Mouse (Mus musculus) myocyte (in vitro differentiated cells): ENCODE measurements at regions not wholly inside any gene's neighbourhood (a gene's known extent, or its start where the extent isn't known, plus 50 kb on each side); places are given as distances from the start of the nearest gene placed in this dataset.

Experiments
- H3K27me3 ChIP-seq: one replicate; pipeline ENCODE4 v1.6.1; 2011; ENCODE audit not compliant: control insufficient read depth, insufficient read depth, insufficient read length
- H3K36me3 ChIP-seq: one replicate; pipeline ENCODE4 v1.6.1; 2011; ENCODE audit not compliant: control insufficient read depth, insufficient read depth
- H3K4me2 ChIP-seq: one replicate; pipeline ENCODE4 v1.6.1; 2011; ENCODE audit warnings: low read depth, control low read depth
- H3K4me3 ChIP-seq: one replicate; pipeline ENCODE4 v1.5.1; 2011; ENCODE audit warnings: mild to moderate bottlenecking, control low read depth, moderate library complexity
- H3K79me2 ChIP-seq: one replicate; pipeline ENCODE4 v1.6.1; 2011; ENCODE audit not compliant: control insufficient read depth, insufficient read depth
- H3ac ChIP-seq: one replicate; pipeline ENCODE4 v1.6.1; 2011; ENCODE audit not compliant: control insufficient read depth, insufficient read length
- CEBPB ChIP-seq: IDR thresholded peaks from 2 replicates; pipeline ENCODE4 v1.6.1; 2011; ENCODE audit warnings: mild to moderate bottlenecking, moderate library complexity; ENCODE audit not compliant: poor library complexity, insufficient read depth, severe bottlenecking
- E2F4 ChIP-seq: IDR thresholded peaks from one replicate; pipeline ENCODE4 v1.6.1; 2011; ENCODE audit warnings: mild to moderate bottlenecking, control low read depth, moderate library complexity; ENCODE audit not compliant: insufficient read depth
- MAX ChIP-seq: IDR thresholded peaks from one replicate; pipeline ENCODE4 v1.6.1; 2011; ENCODE audit warnings: low read depth, mild to moderate bottlenecking, control low read depth
- MYOD1 ChIP-seq, 3 experiments: IDR thresholded peaks; one replicate each; pipeline ENCODE4 v1.6.1; 2011; ENCODE audit warnings: control low read depth in 2 of 3, low read depth in 2 of 3, mild to moderate bottlenecking in 2 of 3, moderate library complexity in 1 of 3; ENCODE audit not compliant: insufficient read length in 2 of 3, control insufficient read depth in 1 of 3
- MYOG ChIP-seq, 3 experiments: IDR thresholded peaks; one replicate each; pipeline ENCODE4 v1.6.1; 2011; ENCODE audit warnings: control low read depth in 2 of 3, low read depth in 2 of 3, mild to moderate bottlenecking in 2 of 3; ENCODE audit not compliant: insufficient read length in 2 of 3, control insufficient read depth in 1 of 3, insufficient read depth in 1 of 3
- POLR2A ChIP-seq: IDR thresholded peaks from one replicate; pipeline ENCODE4 v1.6.1; 2011; ENCODE audit warnings: low read depth, mild to moderate bottlenecking, control low read depth, moderate library complexity; ENCODE audit not compliant: insufficient read length
- POLR2AphosphoS2 ChIP-seq: IDR thresholded peaks from one replicate; pipeline ENCODE4 v1.6.1; 2011; ENCODE audit warnings: low read depth, control low read depth; ENCODE audit not compliant: insufficient read length
- REST ChIP-seq: IDR thresholded peaks from one replicate; pipeline ENCODE4 v1.6.1; 2011; ENCODE audit warnings: mild to moderate bottlenecking, control low read depth, moderate library complexity; ENCODE audit not compliant: insufficient read depth, insufficient read length
- SRF ChIP-seq: IDR thresholded peaks from one replicate; pipeline ENCODE4 v1.6.1; 2011; ENCODE audit warnings: low read depth; ENCODE audit not compliant: control insufficient read depth, insufficient read length
- TCF12 ChIP-seq: IDR thresholded peaks from one replicate; pipeline ENCODE4 v1.6.1; 2011; ENCODE audit warnings: mild to moderate bottlenecking, control low read depth; ENCODE audit not compliant: poor library complexity, insufficient read depth, severe bottlenecking
- TCF3 ChIP-seq: IDR thresholded peaks from one replicate; pipeline ENCODE4 v1.6.1; 2011; ENCODE audit warnings: low read depth, control low read depth; ENCODE audit not compliant: insufficient read length
- USF1 ChIP-seq: IDR thresholded peaks from one replicate; pipeline ENCODE4 v1.6.1; 2011; ENCODE audit warnings: low read depth, mild to moderate bottlenecking, control low read depth, moderate library complexity

DNA sequence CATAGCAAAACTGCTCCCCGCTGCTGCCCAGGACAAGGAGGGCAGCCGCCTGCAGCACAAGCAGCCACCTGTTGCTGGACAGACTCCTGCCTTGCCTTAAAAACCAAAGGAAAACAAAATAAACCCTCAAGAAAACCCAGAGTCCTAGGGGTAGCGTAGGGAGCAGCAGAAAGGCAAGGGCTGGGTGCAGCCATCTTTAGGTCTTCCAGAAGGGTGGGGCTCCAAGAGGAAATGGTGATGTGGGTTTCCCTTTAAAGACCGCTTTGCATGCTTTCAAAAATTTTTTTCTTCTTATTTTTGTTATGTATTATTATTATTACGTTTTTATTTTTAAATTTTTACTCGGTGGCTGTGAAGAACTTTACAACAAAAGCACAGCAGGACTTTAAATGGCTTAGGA, 300.1 kb downstream of the Vrk1 start:
- Histone ChIP-seq H3K36me3 (no peaks in the 10 kb centered on the region), H3ac (no peak overlapping the region), H3K27me3 (no peaks in the 10 kb centered on the region), H3K4me2 (no peak overlapping the region), H3K79me2 (no peaks in the 10 kb centered on the region), H3K4me3 (no peak overlapping the region)
- no peak for TF ChIP-seq TCF3
- TF ChIP-seq USF1, result no peak
- TF ChIP-seq MAX, result no peak
- no peak for TF ChIP-seq E2F4

DNA sequence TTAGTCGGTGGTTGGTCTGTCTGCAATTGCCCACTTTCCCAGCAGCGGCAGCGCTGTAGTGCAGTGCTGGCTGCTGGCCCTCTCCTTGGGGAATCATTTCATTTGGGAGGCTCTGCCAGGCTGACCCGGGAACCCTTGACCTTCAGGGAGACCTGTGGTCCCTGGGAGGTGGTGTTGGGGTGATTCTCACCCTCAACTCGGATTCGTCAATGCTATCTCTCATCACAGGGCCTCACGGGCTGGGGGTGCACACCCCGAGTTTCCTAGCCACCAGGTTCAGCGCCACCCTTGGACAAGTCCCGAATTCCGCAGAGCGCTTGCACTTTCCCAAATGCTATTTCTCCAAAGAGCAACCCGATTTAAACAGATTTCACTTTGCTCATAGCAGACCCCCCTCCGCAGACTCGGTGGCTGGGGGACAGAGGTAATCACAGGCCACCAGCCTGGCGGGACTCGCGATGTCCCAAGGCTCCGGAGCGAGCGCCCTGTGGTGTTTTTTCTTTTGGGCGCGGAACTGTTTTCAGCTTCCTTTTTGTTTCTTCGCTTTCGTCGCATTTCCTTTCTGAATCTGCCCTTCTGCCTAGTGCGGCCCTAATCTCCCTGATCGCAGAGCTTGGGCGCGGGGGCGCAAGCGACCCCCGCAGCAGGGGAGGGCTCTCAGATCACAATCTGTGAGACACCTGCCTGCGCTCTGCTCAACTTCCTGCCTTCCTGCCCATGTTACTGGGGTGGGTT, 300.7 kb downstream of the Vrk1 start:
- H3ac ChIP-seq, result no peak overlapping the region
- no peaks in the 10 kb centered on the region for H3K27me3 ChIP-seq
- TF ChIP-seq POLR2AphosphoS2 (no peak), MYOD1 (IDR thresholded peaks at IDR 0.05; ENCODE audit: control insufficient read depth in 1 of 3, insufficient read length in 2 of 3, low read depth in 2 of 3) (no peak), TCF12 (no peak)
- no peaks in the 10 kb centered on the region for H3K79me2 ChIP-seq
- H3K36me3 ChIP-seq, result no peaks in the 10 kb centered on the region
- no peak overlapping the region for H3K4me3 ChIP-seq
- no peak overlapping the region for H3K4me2 ChIP-seq

DNA sequence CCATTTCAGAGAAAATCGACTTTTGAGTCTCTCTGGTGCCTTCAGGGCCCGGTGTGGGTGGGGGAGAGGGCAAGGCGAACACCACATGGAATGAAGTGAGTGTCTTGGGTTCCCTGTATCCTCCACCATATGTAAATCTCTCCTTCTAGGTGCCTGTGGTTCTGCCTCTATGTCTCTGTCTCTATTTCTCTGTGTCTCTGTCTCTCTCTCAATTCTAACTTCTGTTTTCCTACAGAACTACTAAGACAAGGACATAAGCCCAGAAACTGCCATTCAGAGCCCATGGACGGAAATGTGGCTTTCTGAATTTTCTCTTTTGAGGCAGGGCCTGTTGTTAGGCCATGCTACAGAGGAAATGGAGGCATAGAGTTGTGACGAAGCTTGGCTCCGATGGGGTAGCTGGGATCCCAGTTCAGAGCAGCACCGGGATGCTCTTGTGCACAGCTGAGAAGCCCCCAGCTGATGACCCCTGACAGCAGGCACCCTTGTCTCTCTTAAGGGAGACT, 301.3 kb downstream of the Vrk1 start:
- H3K4me2 ChIP-seq, result no peak overlapping the region
- no peak overlapping the region for H3K4me3 ChIP-seq
- TF ChIP-seq POLR2AphosphoS2 (no peak), TCF3 (no peak), POLR2A (no peak), SRF (no peak)
- no peaks in the 10 kb centered on the region for H3K79me2 ChIP-seq
- no peaks in the 10 kb centered on the region for H3K27me3 ChIP-seq
- H3ac ChIP-seq, result no peak overlapping the region
- H3K36me3 ChIP-seq, result no peaks in the 10 kb centered on the region

DNA sequence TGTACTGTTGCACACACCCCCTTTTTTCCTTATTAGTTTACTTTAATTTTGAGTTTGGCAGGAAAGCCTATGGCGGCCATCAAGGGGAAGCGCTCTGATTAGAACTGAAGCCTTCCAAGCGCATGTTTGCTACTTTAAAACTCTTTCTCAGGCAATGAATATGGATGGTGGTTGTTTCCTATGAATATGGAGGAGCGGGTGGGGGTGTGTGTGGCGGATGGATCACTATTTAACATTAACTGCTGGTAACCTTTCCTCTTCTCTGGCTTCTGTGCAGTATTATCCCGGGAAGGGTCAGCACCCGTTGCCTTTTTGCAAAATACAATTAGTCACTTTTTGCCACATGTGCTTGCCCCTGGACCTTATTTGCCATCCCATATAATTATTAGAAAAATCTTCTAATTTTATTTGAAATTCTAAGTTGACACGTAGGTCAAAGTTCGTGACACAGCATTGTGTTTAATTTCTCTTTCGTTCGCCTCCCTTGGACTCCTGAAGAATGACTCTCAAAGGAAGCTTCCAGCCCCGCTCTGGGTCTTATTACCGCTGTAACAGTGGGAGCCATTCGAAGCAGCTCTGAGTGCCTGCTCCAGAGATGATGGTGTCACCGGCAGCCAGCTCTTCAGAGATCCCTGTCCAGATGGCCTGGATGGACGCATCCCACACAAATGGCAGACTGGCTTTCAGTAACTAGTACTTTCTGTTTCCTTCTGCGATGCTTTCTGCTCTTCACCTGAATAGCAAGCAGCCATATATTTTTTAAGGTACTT, 302.0 kb downstream of the Vrk1 start:
- H3K36me3 ChIP-seq, result no peaks in the 10 kb centered on the region
- H3K4me2 ChIP-seq, result no peak overlapping the region
- H3K79me2 ChIP-seq, result no peaks in the 10 kb centered on the region
- H3K27me3 ChIP-seq, result no peaks in the 10 kb centered on the region
- H3ac ChIP-seq, result no peak overlapping the region
- no peak overlapping the region for H3K4me3 ChIP-seq
- TF ChIP-seq SRF (no peak), E2F4 (no peak), POLR2A (no peak), REST (no peak), CEBPB (no peak), USF1 (no peak), TCF3 (no peak), MYOG (IDR thresholded peaks at IDR 0.05; ENCODE audit: control insufficient read depth in 1 of 3, insufficient read depth in 1 of 3, insufficient read length in 2 of 3, low read depth in 2 of 3) (no peak), POLR2AphosphoS2 (no peak)

DNA sequence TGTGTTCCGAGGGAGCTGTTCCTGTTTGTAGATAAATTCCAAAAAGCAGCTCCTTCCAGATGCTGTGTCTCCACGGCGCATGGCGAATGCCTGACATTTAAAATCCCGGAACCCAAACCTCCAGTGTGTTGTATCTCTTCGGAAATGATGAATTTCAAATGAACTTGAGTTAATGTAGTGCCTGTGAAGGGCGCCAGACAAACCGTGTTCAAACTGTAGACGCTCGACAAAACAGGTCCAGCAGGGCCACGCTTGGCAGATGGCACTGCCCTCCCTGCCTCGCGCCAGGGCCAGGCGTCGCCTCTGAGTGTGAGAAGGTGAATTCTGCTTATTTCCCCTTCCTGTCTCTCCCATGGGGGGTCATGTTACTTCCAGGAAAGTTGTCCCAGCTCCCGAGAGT, 307.7 kb downstream of the Vrk1 start:
- no peak overlapping the region for H3K4me2 ChIP-seq
- H3K36me3 ChIP-seq, result no peaks in the 10 kb centered on the region
- no peaks in the 10 kb centered on the region for H3K27me3 ChIP-seq
- TF ChIP-seq MAX, result no peak
- no peak for TF ChIP-seq MYOG (IDR thresholded peaks at IDR 0.05; ENCODE audit: control insufficient read depth in 1 of 3, insufficient read depth in 1 of 3, insufficient read length in 2 of 3, low read depth in 2 of 3)
- TF ChIP-seq SRF, result no peak
- no peak for TF ChIP-seq TCF3
- TF ChIP-seq POLR2AphosphoS2, result no peak
- no peak for TF ChIP-seq TCF12
- TF ChIP-seq REST, result no peak
- no peak for TF ChIP-seq POLR2A
- TF ChIP-seq E2F4, result no peak
- no peak for TF ChIP-seq CEBPB
- no peak for TF ChIP-seq MYOD1 (IDR thresholded peaks at IDR 0.05; ENCODE audit: control insufficient read depth in 1 of 3, insufficient read length in 2 of 3, low read depth in 2 of 3)
- no peak for TF ChIP-seq USF1
- no peaks in the 10 kb centered on the region for H3K79me2 ChIP-seq
- H3K4me3 ChIP-seq, result no peak overlapping the region
- no peak overlapping the region for H3ac ChIP-seq
